Mouse (Mus musculus): Measurements from ENCODE around the gene Adamts1.

Gene Adamts1

DNA sequence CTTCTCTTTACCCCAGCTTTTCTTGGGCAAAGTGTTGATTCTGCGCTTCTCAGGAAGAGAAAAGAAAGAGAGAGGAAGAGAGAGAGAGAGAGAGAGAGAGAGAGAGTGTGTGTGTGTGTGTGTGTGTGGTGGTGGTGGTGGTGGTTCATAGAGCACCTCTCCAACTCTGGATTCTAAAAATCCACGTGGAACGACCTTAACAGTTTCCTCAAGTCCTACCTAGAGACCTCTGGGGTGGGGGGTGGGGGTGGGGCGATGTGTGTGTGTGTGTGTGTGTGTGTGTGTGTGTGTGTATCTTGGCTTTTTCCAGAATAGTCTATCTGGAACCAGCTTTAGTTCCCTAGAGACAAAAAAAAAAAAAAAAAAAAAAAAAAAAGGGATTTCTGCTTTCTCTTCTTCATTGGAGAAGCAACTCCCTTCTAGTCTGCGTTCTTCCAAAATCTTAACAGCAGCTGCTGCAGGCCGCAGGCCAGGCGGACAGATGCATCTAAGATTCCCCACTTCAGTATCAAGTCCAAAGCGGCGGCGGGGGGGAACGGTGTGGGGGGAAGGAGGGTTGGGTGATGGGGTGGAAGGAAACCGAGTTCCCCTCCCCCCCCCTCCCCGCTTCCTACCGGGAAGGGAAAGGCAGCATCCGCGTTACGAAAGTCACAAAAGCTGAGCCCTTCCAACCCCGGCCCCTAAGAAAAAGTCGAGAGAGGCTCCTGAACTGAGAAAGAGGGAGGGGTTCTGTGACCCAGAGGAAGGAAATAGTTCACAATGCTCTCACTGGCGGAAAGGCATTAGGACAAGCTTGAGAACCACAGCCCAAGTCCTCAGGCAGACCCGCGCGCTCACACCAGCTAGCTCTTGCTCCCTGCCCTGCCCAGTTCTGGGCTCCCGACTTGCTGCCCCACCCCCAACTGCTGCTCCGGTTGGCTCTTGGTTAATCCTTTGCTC, 969 bp upstream of the Adamts1 start:
- Histone ChIP-seq H3K27me3 (ENCODE audit: insufficient read depth, low read length) (peaks cover 25% of the 10 kb centered on the region), H3K36me3 (ENCODE audit: insufficient read depth, low read length) (no peaks in the 10 kb centered on the region), H3K4me3 (replicated peaks; ENCODE audit: low read length) (peak overlapping the region; percentile 77), H3K4me1 (replicated peaks; ENCODE audit: low read depth, low read length) (peaks cover 15% of the 10 kb centered on the region; the same call in 1 of the 2 replicates), H3K9me3 (ENCODE audit: low read length) (peaks cover 29% of the 10 kb centered on the region)
- TF ChIP-seq POU5F1 (IDR thresholded peaks at IDR 0.05; ENCODE audit: borderline replicate concordance, low read length) (no peak), CTCF (conservative IDR thresholded peaks at IDR 0.05; ENCODE audit: low read length) (no peak), NANOG (IDR thresholded peaks at IDR 0.05; ENCODE audit: borderline replicate concordance, low read length) (no peak)

GRCm38 (mm10) chr16:85801971-85802811, 722 bp downstream of the Adamts1 start:
- Histone ChIP-seq H3K4me3 (replicated peaks; ENCODE audit: low read length) (peak overlapping the region; percentile 77), H3K27me3 (ENCODE audit: insufficient read depth, low read length) (peaks cover 25% of the 10 kb centered on the region), H3K4me1 (replicated peaks; ENCODE audit: low read depth, low read length) (peaks cover 15% of the 10 kb centered on the region; the same call in 1 of the 2 replicates), H3K36me3 (ENCODE audit: insufficient read depth, low read length) (peaks cover 13% of the 10 kb centered on the region), H3K9me3 (ENCODE audit: low read length) (peaks cover 44% of the 10 kb centered on the region)
- TF ChIP-seq CTCF (conservative IDR thresholded peaks at IDR 0.05; ENCODE audit: low read length): no peak
- no peak for TF ChIP-seq POU5F1 (IDR thresholded peaks at IDR 0.05; ENCODE audit: borderline replicate concordance, low read length)
- TF ChIP-seq NANOG (IDR thresholded peaks at IDR 0.05; ENCODE audit: borderline replicate concordance, low read length): no peak

GRCm38 (mm10) chr16:85801252-85801651, 1.7 kb downstream of the Adamts1 start:
- Histone ChIP-seq H3K36me3 (ENCODE audit: insufficient read depth, low read length) (peaks cover 15% of the 10 kb centered on the region), H3K27me3 (ENCODE audit: insufficient read depth, low read length) (peaks cover 25% of the 10 kb centered on the region), H3K9me3 (ENCODE audit: low read length) (peaks cover 44% of the 10 kb centered on the region), H3K4me1 (replicated peaks; ENCODE audit: low read depth, low read length) (peaks cover 15% of the 10 kb centered on the region; the same call in 1 of the 2 replicates), H3K4me3 (replicated peaks; ENCODE audit: low read length) (peak overlapping the region; percentile 77)
- TF ChIP-seq POU5F1 (IDR thresholded peaks at IDR 0.05; ENCODE audit: borderline replicate concordance, low read length) (no peak), CTCF (conservative IDR thresholded peaks at IDR 0.05; ENCODE audit: low read length) (no peak), NANOG (IDR thresholded peaks at IDR 0.05; ENCODE audit: borderline replicate concordance, low read length) (no peak)

GRCm38 (mm10) chr16:85800691-85801090, 2.2 kb downstream of the Adamts1 start:
- TF ChIP-seq NANOG (IDR thresholded peaks at IDR 0.05; ENCODE audit: borderline replicate concordance, low read length) (no peak), POU5F1 (IDR thresholded peaks at IDR 0.05; ENCODE audit: borderline replicate concordance, low read length) (no peak), CTCF (conservative IDR thresholded peaks at IDR 0.05; ENCODE audit: low read length) (no peak)
- Histone ChIP-seq H3K27me3 (ENCODE audit: insufficient read depth, low read length) (peaks cover 25% of the 10 kb centered on the region), H3K36me3 (ENCODE audit: insufficient read depth, low read length) (peaks cover 15% of the 10 kb centered on the region), H3K4me1 (replicated peaks; ENCODE audit: low read depth, low read length) (peaks cover 15% of the 10 kb centered on the region; the same call in 1 of the 2 replicates), H3K9me3 (ENCODE audit: low read length) (peaks cover 44% of the 10 kb centered on the region), H3K4me3 (replicated peaks; ENCODE audit: low read length) (peak overlapping the region; percentile 77)

DNA sequence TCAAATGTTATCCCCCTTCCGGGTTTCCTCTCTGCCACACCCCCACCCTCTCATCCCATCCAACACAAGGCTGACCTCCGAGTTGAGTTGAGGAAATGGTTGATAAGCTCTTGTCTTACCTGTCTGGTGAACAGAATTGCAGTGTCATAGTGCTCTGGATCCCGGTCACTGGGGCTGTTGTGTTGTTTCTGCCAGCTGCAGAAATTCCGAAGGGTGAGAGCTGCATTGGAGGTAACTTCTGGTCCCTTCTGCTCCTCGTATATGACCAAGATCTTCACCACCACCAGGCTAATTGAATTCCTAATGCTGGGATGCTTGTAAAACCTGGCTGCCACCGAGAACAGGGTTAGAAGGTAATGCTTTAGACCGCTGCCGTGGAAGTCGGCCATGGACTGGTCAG, 2.9 kb downstream of the Adamts1 start:
- Histone ChIP-seq H3K36me3 (ENCODE audit: insufficient read depth, low read length) (peaks cover 15% of the 10 kb centered on the region), H3K9me3 (ENCODE audit: low read length) (peaks cover 44% of the 10 kb centered on the region), H3K4me3 (replicated peaks; ENCODE audit: low read length) (no peak overlapping the region), H3K4me1 (replicated peaks; ENCODE audit: low read depth, low read length) (peaks cover 15% of the 10 kb centered on the region; the same call in 1 of the 2 replicates), H3K27me3 (ENCODE audit: insufficient read depth, low read length) (peaks cover 25% of the 10 kb centered on the region)
- TF ChIP-seq CTCF (conservative IDR thresholded peaks at IDR 0.05; ENCODE audit: low read length) (no peak), NANOG (IDR thresholded peaks at IDR 0.05; ENCODE audit: borderline replicate concordance, low read length) (no peak), POU5F1 (IDR thresholded peaks at IDR 0.05; ENCODE audit: borderline replicate concordance, low read length) (no peak)

DNA sequence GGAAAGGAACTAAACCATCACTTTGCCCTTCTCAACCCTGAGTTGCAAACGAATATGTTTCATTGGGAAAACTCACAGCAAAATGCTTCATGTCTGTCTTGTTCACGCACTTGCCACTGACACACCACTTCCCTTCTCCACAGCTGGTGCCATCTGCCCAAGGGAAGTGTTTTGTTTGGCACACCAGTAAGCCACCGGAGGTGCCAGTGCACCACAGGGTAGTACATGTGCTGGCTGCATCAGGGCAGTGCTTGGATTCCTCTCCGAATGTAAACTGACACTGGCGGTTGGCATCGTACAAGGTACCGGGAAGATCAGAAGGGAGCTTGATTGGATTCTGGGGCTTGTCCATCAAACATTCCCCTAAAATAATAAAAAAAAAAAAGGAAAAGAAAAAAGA, 4.6 kb downstream of the Adamts1 start:
- TF ChIP-seq CTCF (conservative IDR thresholded peaks at IDR 0.05; ENCODE audit: low read length): no peak
- TF ChIP-seq NANOG (IDR thresholded peaks at IDR 0.05; ENCODE audit: borderline replicate concordance, low read length): no peak
- no peak for TF ChIP-seq POU5F1 (IDR thresholded peaks at IDR 0.05; ENCODE audit: borderline replicate concordance, low read length)
- Histone ChIP-seq H3K27me3 (ENCODE audit: insufficient read depth, low read length) (peaks cover 23% of the 10 kb centered on the region), H3K9me3 (ENCODE audit: low read length) (peaks cover 41% of the 10 kb centered on the region), H3K4me1 (replicated peaks; ENCODE audit: low read depth, low read length) (peaks cover 13% of the 10 kb centered on the region; the same call in 1 of the 2 replicates), H3K36me3 (ENCODE audit: insufficient read depth, low read length) (peaks cover 15% of the 10 kb centered on the region), H3K4me3 (replicated peaks; ENCODE audit: low read length) (no peak overlapping the region)

- Histone ChIP-seq H3K27me3 (ENCODE audit: insufficient read depth, low read length) (peaks cover 11% of the 10 kb centered on the region), H3K4me3 (replicated peaks; ENCODE audit: low read length) (no peak overlapping the region), H3K9me3 (ENCODE audit: low read length) (peaks cover 41% of the 10 kb centered on the region), H3K36me3 (ENCODE audit: insufficient read depth, low read length) (peaks cover 15% of the 10 kb centered on the region), H3K4me1 (replicated peaks; ENCODE audit: low read depth, low read length) (peaks cover 2% of the 10 kb centered on the region; the same call in 1 of the 2 replicates)
- TF ChIP-seq NANOG (IDR thresholded peaks at IDR 0.05; ENCODE audit: borderline replicate concordance, low read length) (no peak), CTCF (conservative IDR thresholded peaks at IDR 0.05; ENCODE audit: low read length) (no peak), POU5F1 (IDR thresholded peaks at IDR 0.05; ENCODE audit: borderline replicate concordance, low read length) (no peak)
Observed at GRCm38 (mm10) chr16:85797161-85797560, 5.8 kb downstream of the Adamts1 start.

DNA sequence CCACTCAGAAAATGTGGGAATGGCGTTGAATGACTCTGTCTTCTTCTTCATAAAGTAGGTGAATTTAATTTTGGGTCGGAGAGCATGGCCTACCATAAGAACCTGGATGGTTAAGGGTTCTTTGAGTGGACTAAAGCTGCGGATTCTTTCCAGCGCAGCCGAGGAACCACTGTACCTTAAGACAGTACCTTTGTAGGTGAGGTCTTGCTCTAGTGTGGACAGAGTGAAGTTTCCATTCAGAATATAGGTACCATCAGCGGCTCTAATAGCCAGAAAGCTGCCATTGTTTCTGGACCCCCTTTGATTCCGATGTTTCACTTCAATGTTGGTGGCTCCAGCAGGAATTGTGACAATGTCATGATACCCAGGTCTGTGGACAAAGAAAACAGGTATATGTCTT, 7.2 kb downstream of the Adamts1 start:
- TF ChIP-seq POU5F1 (IDR thresholded peaks at IDR 0.05; ENCODE audit: borderline replicate concordance, low read length) (no peak), CTCF (conservative IDR thresholded peaks at IDR 0.05; ENCODE audit: low read length) (no peak), NANOG (IDR thresholded peaks at IDR 0.05; ENCODE audit: borderline replicate concordance, low read length) (no peak)
- Histone ChIP-seq H3K27me3 (ENCODE audit: insufficient read depth, low read length) (no peaks in the 10 kb centered on the region; the same call in 1 of the 2 replicates), H3K36me3 (ENCODE audit: insufficient read depth, low read length) (peaks cover 15% of the 10 kb centered on the region), H3K9me3 (ENCODE audit: low read length) (peaks cover 30% of the 10 kb centered on the region), H3K4me1 (replicated peaks; ENCODE audit: low read depth, low read length) (no peaks in the 10 kb centered on the region), H3K4me3 (replicated peaks; ENCODE audit: low read length) (no peak overlapping the region)
